Mouse (Mus musculus): ENCODE measurements around the gene Bag6.

- TF ChIP-seq POLR2A (IDR thresholded peaks at IDR 0.05; ENCODE audit: low read depth, low read length) (no peak), CTCF (conservative IDR thresholded peaks at IDR 0.05; ENCODE audit: insufficient read depth, insufficient read length, low read depth, low read length) (no peak)
Measured at GRCm38 (mm10) chr17:35102299-35102698, 32.7 kb upstream of the Bag6 start.

Measured in kidney, adult 2 months (tissue).